Mouse (Mus musculus): ENCODE results near the gene Fxyd7. TPM values are rescaled to one million over a fixed set of nuclear protein-coding genes. Genes with fewer than 3 reads are reported as not detected.

Fxyd7 gene
- polyA plus RNA-seq, 1 experiment from 2014 or later: 2.9 TPM

- Histone ChIP-seq H3K9me3 (ENCODE audit: control insufficient read depth, low read length) (no peaks in the 10 kb centered on the region), H3K36me3 (ENCODE audit: control insufficient read depth, insufficient read depth, low read length) (no peaks in the 10 kb centered on the region), H3K4me2 (ENCODE audit: low read depth, severe bottlenecking) (no peak overlapping the region), H3K4me3 (ENCODE audit: low read depth, low read length) (no peak overlapping the region), H3K27ac (replicated peaks; ENCODE audit: low read depth, low read length) (no peak overlapping the region), H3K27me3 (ENCODE audit: control insufficient read depth, insufficient read depth, low read length) (peaks cover 13% of the 10 kb centered on the region), H3K9ac (ENCODE audit: low read length) (no peak overlapping the region), H3K4me1 (ENCODE audit: control insufficient read depth, insufficient read depth, low read length) (peaks cover 8% of the 10 kb centered on the region)
- 79% methylated on average over 6 of the region's 6 CpGs for WGBS
- ATAC-seq (ENCODE audit: insufficient number of reproducible peaks, low FRiP score, low TSS enrichment, low read depth) (no peak), DNase-seq (ENCODE audit: low spot score) (no peak)
Measured at GRCm38 (mm10) chr7:31058211-31058610, 6.9 kb upstream of the Fxyd7 start.

- peaks cover 11% of the 10 kb centered on the region for H3K4me1 ChIP-seq (ENCODE audit: control insufficient read depth, insufficient read depth, low read length)
- no peak overlapping the region for H3K4me2 ChIP-seq (ENCODE audit: low read depth, severe bottlenecking)
- no peaks in the 10 kb centered on the region for H3K36me3 ChIP-seq (ENCODE audit: control insufficient read depth, insufficient read depth, low read length)
- H3K27ac ChIP-seq (replicated peaks; ENCODE audit: low read depth, low read length): no peak overlapping the region
- no peak overlapping the region for H3K4me3 ChIP-seq (ENCODE audit: low read depth, low read length)
- DNase-seq (ENCODE audit: low spot score) (no peak), ATAC-seq (ENCODE audit: insufficient number of reproducible peaks, low FRiP score, low TSS enrichment, low read depth) (no peak)
- WGBS: 59% methylated on average over 5 of the region's 5 CpGs
- H3K27me3 ChIP-seq (ENCODE audit: control insufficient read depth, insufficient read depth, low read length): peaks cover 16% of the 10 kb centered on the region
- no peak overlapping the region for H3K9ac ChIP-seq (ENCODE audit: low read length)
- no peaks in the 10 kb centered on the region for H3K9me3 ChIP-seq (ENCODE audit: control insufficient read depth, low read length)
Measured at GRCm38 (mm10) chr7:31057730-31058129, 6.5 kb upstream of the Fxyd7 start.

GRCm38 (mm10) chr7:31057071-31057470, 5.8 kb upstream of the Fxyd7 start, which contains the start of gene Fxyd1:
Fxyd1 (minus strand) TSS chr7:31057199.
- Histone ChIP-seq H3K9ac (ENCODE audit: low read length) (no peak within 1 kb of the TSS), H3K36me3 (ENCODE audit: control insufficient read depth, insufficient read depth, low read length) (no peaks in the 10 kb centered on the region), H3K27me3 (ENCODE audit: control insufficient read depth, insufficient read depth, low read length) (peaks cover 23% of the 10 kb centered on the region), H3K4me2 (ENCODE audit: low read depth, severe bottlenecking) (no peak within 1 kb of the TSS), H3K4me1 (ENCODE audit: control insufficient read depth, insufficient read depth, low read length) (peaks cover 16% of the 10 kb centered on the region), H3K27ac (replicated peaks; ENCODE audit: low read depth, low read length) (no peak within 1 kb of the TSS), H3K4me3 (ENCODE audit: low read depth, low read length) (no peak within 1 kb of the TSS), H3K9me3 (ENCODE audit: control insufficient read depth, low read length) (no peaks in the 10 kb centered on the region)
- no peak for DNase-seq (ENCODE audit: low spot score)
- 64% methylated on average over 2 of the region's 2 CpGs for WGBS
- ATAC-seq (ENCODE audit: insufficient number of reproducible peaks, low FRiP score, low TSS enrichment, low read depth): no peak

GRCm38 (mm10) chr7:31056448-31056847, 5.2 kb upstream of the Fxyd7 start:
- Histone ChIP-seq H3K27me3 (ENCODE audit: control insufficient read depth, insufficient read depth, low read length) (peaks cover 29% of the 10 kb centered on the region), H3K27ac (replicated peaks; ENCODE audit: low read depth, low read length) (no peak overlapping the region), H3K9ac (ENCODE audit: low read length) (no peak overlapping the region), H3K9me3 (ENCODE audit: control insufficient read depth, low read length) (no peaks in the 10 kb centered on the region), H3K4me3 (ENCODE audit: low read depth, low read length) (no peak overlapping the region), H3K4me2 (ENCODE audit: low read depth, severe bottlenecking) (no peak overlapping the region), H3K4me1 (ENCODE audit: control insufficient read depth, insufficient read depth, low read length) (peaks cover 18% of the 10 kb centered on the region), H3K36me3 (ENCODE audit: control insufficient read depth, insufficient read depth, low read length) (no peaks in the 10 kb centered on the region)
- 84% methylated on average over 7 of the region's 7 CpGs for WGBS
- no peak for DNase-seq (ENCODE audit: low spot score)
- no peak for ATAC-seq (ENCODE audit: insufficient number of reproducible peaks, low FRiP score, low TSS enrichment, low read depth)

- H3K4me2 ChIP-seq (ENCODE audit: low read depth, severe bottlenecking): peak overlapping the region; percentile 39; the same call in 1 of the 2 replicates
Measured at GRCm38 (mm10) chr7:31055883-31056282, 4.6 kb upstream of the Fxyd7 start.

GRCm38 (mm10) chr7:31055354-31055824, 4.1 kb upstream of the Fxyd7 start:
- DNase-seq (ENCODE audit: low spot score) (peak; percentile 65), ATAC-seq (ENCODE audit: insufficient number of reproducible peaks, low FRiP score, low TSS enrichment, low read depth) (peak; percentile 74)
- H3K27me3 ChIP-seq (ENCODE audit: control insufficient read depth, insufficient read depth, low read length): peaks cover 40% of the 10 kb centered on the region
- H3K36me3 ChIP-seq (ENCODE audit: control insufficient read depth, insufficient read depth, low read length): no peaks in the 10 kb centered on the region
- no peak overlapping the region for H3K4me3 ChIP-seq (ENCODE audit: low read depth, low read length)
- H3K4me2 ChIP-seq (ENCODE audit: low read depth, severe bottlenecking): peak overlapping the region; percentile 39; the same call in 1 of the 2 replicates
- H3K4me1 ChIP-seq (ENCODE audit: control insufficient read depth, insufficient read depth, low read length): peaks cover 27% of the 10 kb centered on the region
- no peaks in the 10 kb centered on the region for H3K9me3 ChIP-seq (ENCODE audit: control insufficient read depth, low read length)
- peak overlapping the region; percentile 22; the same call in 1 of the 2 replicates for H3K9ac ChIP-seq (ENCODE audit: low read length)
- WGBS: 4% methylated on average over 10 of the region's 10 CpGs
- H3K27ac ChIP-seq (replicated peaks; ENCODE audit: low read depth, low read length): 0 out of 2 replicates have a peak overlapping the region, but pooled peaks have one; percentile 14

More at GRCm38 (mm10) chr7:31055883-31056282, 4.6 kb upstream of the Fxyd7 start:
- Histone ChIP-seq H3K4me3 (ENCODE audit: low read depth, low read length) (no peak overlapping the region), H3K27me3 (ENCODE audit: control insufficient read depth, insufficient read depth, low read length) (peaks cover 35% of the 10 kb centered on the region), H3K9ac (ENCODE audit: low read length) (no peak overlapping the region), H3K4me1 (ENCODE audit: control insufficient read depth, insufficient read depth, low read length) (peaks cover 24% of the 10 kb centered on the region), H3K9me3 (ENCODE audit: control insufficient read depth, low read length) (no peaks in the 10 kb centered on the region), H3K27ac (replicated peaks; ENCODE audit: low read depth, low read length) (no peak overlapping the region), H3K36me3 (ENCODE audit: control insufficient read depth, insufficient read depth, low read length) (no peaks in the 10 kb centered on the region)
- ATAC-seq (ENCODE audit: insufficient number of reproducible peaks, low FRiP score, low TSS enrichment, low read depth): no peak
- DNase-seq (ENCODE audit: low spot score): no peak
- WGBS: 23% methylated on average over 3 of the region's 4 CpGs

GRCm38 (mm10) chr7:31054661-31055320, 3.5 kb upstream of the Fxyd7 start:
- Histone ChIP-seq H3K4me2 (ENCODE audit: low read depth, severe bottlenecking) (peak overlapping the region; percentile 39; the same call in 1 of the 2 replicates), H3K4me3 (ENCODE audit: low read depth, low read length) (no peak overlapping the region), H3K27me3 (ENCODE audit: control insufficient read depth, insufficient read depth, low read length) (peaks cover 45% of the 10 kb centered on the region), H3K4me1 (ENCODE audit: control insufficient read depth, insufficient read depth, low read length) (peaks cover 27% of the 10 kb centered on the region), H3K9ac (ENCODE audit: low read length) (no peak overlapping the region), H3K9me3 (ENCODE audit: control insufficient read depth, low read length) (no peaks in the 10 kb centered on the region), H3K27ac (replicated peaks; ENCODE audit: low read depth, low read length) (no peak overlapping the region), H3K36me3 (ENCODE audit: control insufficient read depth, insufficient read depth, low read length) (no peaks in the 10 kb centered on the region)
- DNase-seq (ENCODE audit: low spot score) (no peak), ATAC-seq (ENCODE audit: insufficient number of reproducible peaks, low FRiP score, low TSS enrichment, low read depth) (no peak)
- WGBS: 61% methylated on average over 11 of the region's 11 CpGs

GRCm38 (mm10) chr7:31053882-31054447, 2.7 kb upstream of the Fxyd7 start:
- H3K9ac ChIP-seq (ENCODE audit: low read length): no peak overlapping the region
- no peaks in the 10 kb centered on the region for H3K36me3 ChIP-seq (ENCODE audit: control insufficient read depth, insufficient read depth, low read length)
- DNase-seq (ENCODE audit: low spot score) (no peak), ATAC-seq (ENCODE audit: insufficient number of reproducible peaks, low FRiP score, low TSS enrichment, low read depth) (no peak)
- no peak overlapping the region for H3K4me2 ChIP-seq (ENCODE audit: low read depth, severe bottlenecking)
- H3K27ac ChIP-seq (replicated peaks; ENCODE audit: low read depth, low read length): no peak overlapping the region
- peaks cover 50% of the 10 kb centered on the region for H3K27me3 ChIP-seq (ENCODE audit: control insufficient read depth, insufficient read depth, low read length)
- 40% methylated on average over 10 of the region's 10 CpGs for WGBS
- H3K4me1 ChIP-seq (ENCODE audit: control insufficient read depth, insufficient read depth, low read length): peaks cover 27% of the 10 kb centered on the region
- H3K9me3 ChIP-seq (ENCODE audit: control insufficient read depth, low read length): no peaks in the 10 kb centered on the region
- no peak overlapping the region for H3K4me3 ChIP-seq (ENCODE audit: low read depth, low read length)
